Mouse (Mus musculus) stomach, embryonic 15.5 days (tissue): Measurements from ENCODE around the gene Dlat. TPM values are rescaled to one million over a fixed set of nuclear protein-coding genes. Genes with fewer than 3 reads are reported as not detected.
A peak's percentile ranks its signal among the peaks of the same experiment; 100 is the strongest.

Experiments used
- ATAC-seq: fragments of 200-750 bp; cut with Nextera tagmentation; 2 replicates; pipeline ENCODE4 v1.8.0; 2017; ENCODE audit warnings: low read depth, moderate number of reproducible peaks, moderate TSS enrichment; ENCODE audit not compliant: insufficient read depth, low FRiP score
- H3K27ac ChIP-seq: fragments of 300-500 bp; sonication (generic); 2 replicates; pipeline ENCODE4 v1.5.1; 2015; ENCODE audit warnings: mild to moderate bottlenecking, inconsistent platforms
- H3K27me3 ChIP-seq: fragments of 300-500 bp; sonication (generic); replicated peaks from 2 replicates; pipeline ENCODE4 v1.6.1; 2015; ENCODE audit warnings: inconsistent platforms
- H3K36me3 ChIP-seq: fragments of 300-500 bp; sonication (generic); 2 replicates; pipeline ENCODE4 v1.6.1; 2015; ENCODE audit warnings: inconsistent platforms
- H3K4me1 ChIP-seq: fragments of 300-500 bp; sonication (generic); 2 replicates; pipeline ENCODE4 v1.6.1; 2015; ENCODE audit warnings: inconsistent platforms
- H3K4me2 ChIP-seq: fragments of 300-500 bp; sonication (generic); 2 replicates; pipeline ENCODE4 v1.6.1; 2015; ENCODE audit warnings: mild to moderate bottlenecking, inconsistent platforms
- H3K4me3 ChIP-seq: fragments of 300-500 bp; sonication (generic); replicated peaks from 2 replicates; pipeline ENCODE4 v1.5.1; 2015; ENCODE audit warnings: inconsistent platforms
- H3K9ac ChIP-seq: fragments of 300-500 bp; sonication (generic); 2 replicates; pipeline ENCODE4 v1.6.1; 2015; ENCODE audit warnings: inconsistent platforms
- H3K9me3 ChIP-seq: fragments of 300-500 bp; sonication (generic); 2 replicates; pipeline ENCODE4 v1.6.1; 2016; ENCODE audit warnings: inconsistent platforms
- WGBS: fragments of 180-500 bp; shearing (Covaris S2); methylation state at CpG from one replicate; pipeline ENCODE4 v1.1.7; 2015; 5-methylcytosine and 5-hydroxymethylcytosine counted together
- polyA plus RNA-seq: library from polyadenylated mRNA; unstranded; fragments of >200 nt; fragmentation: Nextera tagmentation; extraction: Ambion mirVana; gene quantifications from 2 replicates; pipeline ENCODE4 v1.2.1, GENCODE M21; 2015

Gene Dlat
- polyA plus RNA-seq, 1 experiment from 2014 or later, result 42.9 TPM

DNA sequence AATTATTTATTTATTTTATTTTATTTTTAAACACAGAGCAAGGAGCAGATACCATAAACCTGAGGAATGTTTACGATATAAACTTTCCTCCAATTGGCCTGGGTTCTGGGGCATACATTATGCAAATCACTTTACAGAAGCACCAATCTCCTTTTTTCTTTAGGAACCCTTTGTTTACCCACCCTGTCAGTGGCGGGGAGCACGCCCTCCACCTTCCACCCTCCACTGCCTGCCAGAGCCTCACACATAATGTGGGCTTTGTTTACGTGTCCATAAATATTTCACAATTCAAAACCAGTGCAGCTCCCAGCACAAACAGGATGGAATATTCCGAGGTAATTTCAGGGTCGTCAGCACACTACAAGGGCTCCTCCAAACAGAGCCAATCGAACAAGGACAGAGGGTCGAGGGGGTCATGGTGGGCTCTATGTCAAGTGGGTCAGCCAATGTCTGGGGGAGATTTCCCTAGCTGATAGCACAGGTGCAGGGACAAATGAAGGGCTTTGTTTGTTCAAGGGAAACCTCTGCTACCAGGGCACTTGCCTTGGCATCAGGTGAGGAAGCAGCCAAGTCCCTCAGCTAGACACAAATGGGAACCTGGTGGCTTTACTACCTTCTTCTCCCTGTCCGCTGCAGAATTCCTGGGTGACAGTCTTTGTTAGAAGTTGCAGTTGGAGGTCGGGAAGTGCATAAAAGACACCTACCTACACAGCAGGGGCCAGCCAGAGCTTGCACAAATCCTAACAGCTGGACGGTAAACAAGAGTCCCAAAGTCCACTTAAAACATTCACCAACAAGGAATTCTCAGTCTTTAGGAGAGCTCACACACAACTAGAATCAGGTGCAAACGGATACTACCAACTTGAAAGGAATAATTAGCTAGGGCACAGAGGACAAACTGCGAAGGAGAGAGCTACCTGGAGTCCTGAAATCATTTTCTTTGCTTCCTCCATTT is 33.3 kb upstream of the Dlat start:
- Histone ChIP-seq H3K4me2 (peak overlapping the region; percentile 38), H3K4me1 (peaks cover 6% of the 10 kb centered on the region; the same call in 1 of the 2 replicates), H3K9ac (no peak overlapping the region), H3K4me3 (peak overlapping the region; percentile 17), H3K27me3 (no peaks in the 10 kb centered on the region), H3K27ac (0 out of 2 replicates have a peak overlapping the region, but pooled peaks have one; percentile 3), H3K36me3 (no peaks in the 10 kb centered on the region), H3K9me3 (no peaks in the 10 kb centered on the region)
- ATAC-seq, result peak; percentile 67; the same call in 1 of the 2 replicates
- 25% methylated on average over 13 of the region's 13 CpGs for WGBS

DNA sequence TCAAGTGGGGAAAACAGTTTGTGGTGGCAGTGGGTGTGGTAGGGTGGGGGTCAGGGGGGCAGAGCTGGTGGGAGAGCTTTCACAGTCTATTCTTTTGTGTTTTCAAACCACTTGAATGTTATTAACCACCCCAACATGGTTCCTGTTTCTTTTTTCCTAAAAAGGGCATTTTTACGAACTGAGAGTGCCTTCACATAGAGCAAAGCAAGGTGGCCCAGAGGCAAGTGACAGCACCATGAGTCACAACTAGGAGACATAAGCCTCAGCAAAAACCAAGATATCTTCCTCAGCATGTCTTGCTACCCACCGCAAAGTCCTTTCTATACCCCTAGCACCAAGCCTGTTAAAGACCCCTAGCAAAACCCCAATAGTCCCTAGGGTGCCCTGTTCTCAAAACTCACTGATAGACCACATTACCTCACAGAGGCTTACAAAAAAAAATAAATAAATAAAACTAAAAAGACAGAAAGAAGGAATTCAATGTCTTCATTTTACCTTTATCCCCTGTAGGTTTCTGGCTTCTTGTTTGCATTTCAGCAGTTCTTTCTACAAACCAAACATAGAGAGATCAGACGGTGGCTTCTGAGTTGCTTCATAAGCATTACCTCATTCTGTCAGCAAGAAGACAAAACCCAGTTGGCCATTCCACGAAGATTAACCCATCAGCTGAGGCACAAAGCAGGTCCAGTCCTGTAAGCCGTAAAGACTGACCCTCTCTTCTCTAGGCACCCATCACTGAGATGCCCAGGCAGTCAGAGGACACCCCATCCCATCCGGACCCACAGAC is 27.5 kb upstream of the Dlat start:
- Histone ChIP-seq H3K27ac (no peak overlapping the region), H3K4me3 (no peak overlapping the region), H3K9ac (no peak overlapping the region), H3K9me3 (no peaks in the 10 kb centered on the region), H3K27me3 (no peaks in the 10 kb centered on the region), H3K4me1 (no peaks in the 10 kb centered on the region), H3K4me2 (no peak overlapping the region), H3K36me3 (no peaks in the 10 kb centered on the region)
- no peak for ATAC-seq
- WGBS, result 62% methylated on average over 6 of the region's 6 CpGs

DNA sequence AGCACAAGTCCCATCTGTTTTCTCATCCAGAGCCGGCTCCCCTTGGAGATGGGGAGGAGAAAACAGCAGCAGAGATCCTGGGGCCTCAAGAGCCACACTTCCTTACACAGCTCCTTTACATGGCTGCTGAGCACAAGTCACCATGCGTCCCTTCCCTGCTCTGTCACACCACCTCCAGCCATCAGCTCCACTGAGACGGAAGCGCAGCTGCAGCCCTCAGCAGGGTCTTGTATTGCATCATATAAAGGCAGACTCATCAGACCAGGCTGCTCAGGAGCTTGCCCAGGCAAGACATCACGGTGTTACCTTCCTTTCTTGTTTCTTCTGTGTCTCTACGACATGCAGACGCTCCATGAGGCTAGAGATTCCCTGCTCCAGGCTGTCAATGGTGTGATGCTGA is 22.1 kb upstream of the Dlat start:
- Histone ChIP-seq H3K4me3 (no peak overlapping the region), H3K9ac (no peak overlapping the region), H3K4me2 (no peak overlapping the region), H3K27ac (no peak overlapping the region), H3K4me1 (no peaks in the 10 kb centered on the region), H3K9me3 (no peaks in the 10 kb centered on the region), H3K36me3 (no peaks in the 10 kb centered on the region), H3K27me3 (no peaks in the 10 kb centered on the region)
- no peak for ATAC-seq
- WGBS, result 71% methylated on average over 7 of the region's 7 CpGs

DNA sequence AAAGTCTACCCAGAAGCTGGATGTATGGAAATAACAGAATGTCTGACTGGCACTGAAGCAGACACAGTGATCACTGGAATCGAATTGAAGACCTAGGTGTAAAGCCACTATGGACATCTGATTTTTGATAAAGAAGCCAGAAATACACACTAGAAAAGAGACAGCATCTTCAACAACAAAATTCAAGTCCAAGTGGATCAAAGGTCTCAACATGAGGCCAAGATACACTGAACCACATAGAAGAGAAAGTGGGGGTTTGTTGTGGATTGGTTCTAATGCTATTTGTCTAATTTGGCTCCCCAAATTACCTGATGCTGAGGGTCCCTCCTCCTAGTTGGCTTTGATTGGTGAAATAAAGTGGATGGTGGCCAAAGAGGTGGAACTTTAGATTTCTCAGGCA is 19.8 kb upstream of the Dlat start:
- 93% methylated on average over 1 of the region's 1 CpGs for WGBS
- ATAC-seq, result no peak

DNA sequence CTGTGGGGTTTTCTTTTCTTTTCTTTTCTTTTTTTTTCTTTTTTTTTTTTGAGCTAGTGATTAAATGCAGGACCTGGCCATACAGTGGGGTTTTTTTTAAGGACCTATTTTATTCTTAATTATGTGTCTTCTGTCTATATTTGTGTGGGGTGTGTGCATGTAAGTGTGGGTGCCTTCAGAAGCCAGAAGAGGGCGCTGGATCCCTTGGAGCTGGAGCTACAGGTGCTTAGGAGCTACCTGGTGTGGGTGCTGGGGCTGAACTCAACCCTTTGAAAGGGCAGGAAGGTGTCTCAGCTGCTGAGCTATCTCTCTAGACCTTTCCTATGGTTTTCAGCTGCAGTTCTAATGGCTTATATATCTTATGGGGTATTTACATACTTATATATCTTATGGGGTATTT is 15.2 kb upstream of the Dlat start:
- H3K9ac ChIP-seq, result no peak overlapping the region
- no peaks in the 10 kb centered on the region for H3K4me1 ChIP-seq
- 17% methylated on average over 1 of the region's 1 CpGs for WGBS
- H3K27ac ChIP-seq, result no peak overlapping the region
- H3K9me3 ChIP-seq, result no peaks in the 10 kb centered on the region
- no peaks in the 10 kb centered on the region for H3K36me3 ChIP-seq
- no peak for ATAC-seq
- no peak overlapping the region for H3K4me3 ChIP-seq
- H3K27me3 ChIP-seq, result no peaks in the 10 kb centered on the region
- H3K4me2 ChIP-seq, result no peak overlapping the region

More for the DNA sequence above, 19.8 kb upstream of the Dlat start:
- Histone ChIP-seq H3K9ac (no peak overlapping the region), H3K36me3 (no peaks in the 10 kb centered on the region), H3K27ac (no peak overlapping the region), H3K4me1 (no peaks in the 10 kb centered on the region), H3K9me3 (no peaks in the 10 kb centered on the region), H3K27me3 (no peaks in the 10 kb centered on the region), H3K4me2 (no peak overlapping the region), H3K4me3 (no peak overlapping the region)

DNA sequence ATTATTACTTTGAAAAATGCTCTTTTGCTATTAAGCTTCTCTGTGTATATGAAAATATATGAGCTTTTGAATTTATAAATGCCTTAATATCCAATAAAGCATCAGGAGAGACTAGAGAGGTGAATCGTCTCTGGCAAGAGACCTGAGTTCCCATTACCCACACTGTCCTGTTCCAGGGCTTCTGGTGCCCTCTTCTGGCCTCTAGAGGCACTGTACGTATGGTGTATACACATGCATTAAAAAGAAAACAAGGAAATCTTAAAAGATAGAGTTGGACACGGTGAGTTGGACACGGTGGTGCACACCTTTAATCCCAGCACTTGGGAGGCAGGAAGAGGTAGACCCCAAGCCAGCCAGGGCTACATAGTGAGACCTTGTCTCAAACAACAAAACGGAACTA is 11.1 kb upstream of the Dlat start:
- Histone ChIP-seq H3K27me3 (no peaks in the 10 kb centered on the region), H3K9ac (no peak overlapping the region), H3K4me1 (no peaks in the 10 kb centered on the region), H3K4me2 (no peak overlapping the region), H3K27ac (no peak overlapping the region), H3K9me3 (no peaks in the 10 kb centered on the region), H3K4me3 (no peak overlapping the region), H3K36me3 (peaks cover 2% of the 10 kb centered on the region; the same call in 1 of the 2 replicates)
- ATAC-seq, result peak; percentile 58; the same call in 1 of the 2 replicates
- 33% methylated on average over 5 of the region's 5 CpGs for WGBS

DNA sequence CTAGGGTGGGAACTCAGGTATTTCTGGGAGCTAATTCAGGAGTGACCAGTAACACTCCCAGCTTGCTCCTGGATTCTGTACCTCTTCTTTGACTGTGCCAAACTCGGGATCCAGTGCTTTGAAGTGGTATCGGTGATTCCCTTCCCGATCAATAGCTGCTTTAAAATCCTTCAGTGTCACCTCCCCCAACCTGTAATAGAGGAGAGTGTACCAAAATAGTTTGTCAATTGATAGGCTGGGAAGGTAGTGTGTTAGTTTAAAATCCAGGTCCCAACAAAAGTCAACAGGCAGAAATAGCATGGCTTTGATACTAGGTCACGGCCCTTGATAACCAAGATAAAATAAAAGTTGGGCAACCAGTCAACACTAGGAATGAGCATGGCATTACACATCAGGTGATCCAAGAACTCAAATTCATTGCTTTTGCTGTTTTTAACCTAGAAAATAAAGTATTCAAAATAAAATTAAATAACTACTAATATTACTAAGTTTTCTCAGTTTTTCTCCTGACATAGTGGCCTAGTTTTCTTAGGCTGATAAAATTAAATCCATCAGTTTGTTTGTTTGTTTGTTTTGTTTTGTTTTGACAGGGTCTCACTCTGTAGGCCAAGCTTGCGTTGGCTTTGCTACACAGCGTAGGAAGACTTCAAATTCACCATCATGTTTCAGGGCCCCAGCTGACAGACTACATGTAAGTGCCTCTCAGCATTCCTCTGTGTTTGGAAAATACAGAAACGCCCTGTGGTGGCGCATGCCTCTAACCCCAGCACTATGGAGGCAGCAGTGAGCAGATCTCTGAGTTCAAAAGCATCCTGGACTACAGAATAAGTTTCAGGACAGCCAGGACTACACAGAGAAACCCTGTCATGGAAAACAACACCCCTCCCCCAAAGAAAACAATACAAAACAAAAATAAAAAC is 8.3 kb upstream of the Dlat start:
- Histone ChIP-seq H3K36me3 (peaks cover 2% of the 10 kb centered on the region; the same call in 1 of the 2 replicates), H3K9me3 (no peaks in the 10 kb centered on the region), H3K4me1 (no peaks in the 10 kb centered on the region), H3K27ac (no peak overlapping the region), H3K27me3 (no peaks in the 10 kb centered on the region), H3K4me3 (no peak overlapping the region), H3K4me2 (no peak overlapping the region), H3K9ac (no peak overlapping the region)
- ATAC-seq, result 0 out of 2 replicates have a peak, but pooled peaks have one; percentile 22
- WGBS, result 72% methylated on average over 8 of the region's 8 CpGs

DNA sequence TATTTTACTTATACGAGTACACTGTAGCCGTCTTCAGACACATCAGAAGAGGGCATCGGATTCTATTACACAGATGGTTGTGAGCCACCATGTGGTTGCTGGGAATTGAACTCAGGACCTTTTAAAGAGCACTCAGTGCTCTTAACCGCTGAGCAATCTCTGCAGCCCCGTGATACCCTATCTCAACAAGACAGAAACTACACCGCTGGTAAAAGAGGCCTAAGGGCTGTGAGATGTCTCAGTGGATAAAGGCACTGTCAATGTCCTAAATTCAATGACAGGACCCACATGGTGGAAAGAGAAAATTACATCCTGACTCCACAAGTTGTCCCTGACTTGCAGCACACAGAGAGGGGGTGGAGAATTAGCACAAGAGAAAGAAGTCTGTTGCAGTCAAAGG is 6.9 kb upstream of the Dlat start:
- Histone ChIP-seq H3K9ac (no peak overlapping the region), H3K4me2 (no peak overlapping the region), H3K27ac (no peak overlapping the region), H3K27me3 (no peaks in the 10 kb centered on the region), H3K4me3 (no peak overlapping the region), H3K9me3 (no peaks in the 10 kb centered on the region), H3K4me1 (no peaks in the 10 kb centered on the region), H3K36me3 (peaks cover 2% of the 10 kb centered on the region; the same call in 1 of the 2 replicates)
- no peak for ATAC-seq
- WGBS, result 84% methylated on average over 6 of the region's 6 CpGs

DNA sequence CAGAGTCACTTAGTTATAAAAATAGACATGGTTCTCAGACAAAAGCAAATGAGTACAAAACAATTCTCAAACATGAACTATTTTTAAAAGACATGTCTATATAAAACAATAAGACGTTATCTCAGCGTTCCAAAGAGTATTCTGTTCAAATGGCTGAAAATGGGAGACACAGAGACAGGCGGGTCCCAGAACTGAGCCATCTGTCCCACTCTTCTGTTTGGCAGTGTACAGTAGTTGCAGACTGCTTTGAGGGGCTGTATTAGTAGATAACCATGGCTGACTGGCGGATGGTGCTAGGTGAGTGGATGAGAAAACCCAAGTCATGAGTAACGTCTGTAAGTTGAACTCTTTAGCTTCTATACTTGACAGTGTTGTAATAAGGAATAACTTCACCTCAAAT is 5.2 kb upstream of the Dlat start:
- no peak for ATAC-seq
- no peak overlapping the region for H3K27ac ChIP-seq
- H3K27me3 ChIP-seq, result no peaks in the 10 kb centered on the region
- peaks cover 2% of the 10 kb centered on the region; the same call in 1 of the 2 replicates for H3K36me3 ChIP-seq
- no peaks in the 10 kb centered on the region for H3K9me3 ChIP-seq
- no peak overlapping the region for H3K4me3 ChIP-seq
- H3K9ac ChIP-seq, result no peak overlapping the region
- no peak overlapping the region for H3K4me2 ChIP-seq
- WGBS, result 88% methylated on average over 5 of the region's 5 CpGs
- no peaks in the 10 kb centered on the region for H3K4me1 ChIP-seq

DNA sequence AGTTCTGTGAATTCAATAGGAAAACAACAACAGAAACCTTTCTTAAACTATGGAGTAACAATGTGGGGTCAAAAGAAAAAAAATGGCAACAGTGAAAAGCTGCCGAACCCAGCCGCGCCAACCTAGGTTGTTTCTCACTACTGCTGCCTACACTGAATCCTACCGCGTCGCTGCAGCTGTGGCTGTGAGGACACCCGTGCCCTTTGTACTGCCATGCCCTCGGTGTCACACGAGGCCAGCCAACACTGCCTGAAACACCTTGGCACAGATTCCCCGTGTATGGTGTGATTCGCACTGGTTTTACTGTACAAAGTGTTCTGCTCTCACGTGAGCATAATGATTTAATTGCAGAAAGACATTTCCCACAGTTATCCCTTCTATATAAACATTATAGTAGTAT is 851 bp upstream of the Dlat start:
- 20% methylated on average over 12 of the region's 12 CpGs for WGBS
- Histone ChIP-seq H3K9me3 (no peaks in the 10 kb centered on the region), H3K27ac (no peak overlapping the region), H3K9ac (no peak overlapping the region), H3K4me2 (peak overlapping the region; percentile 67), H3K4me1 (peaks cover 8% of the 10 kb centered on the region), H3K36me3 (no peaks in the 10 kb centered on the region), H3K4me3 (peak overlapping the region; percentile 85), H3K27me3 (no peaks in the 10 kb centered on the region)
- ATAC-seq, result no peak

DNA sequence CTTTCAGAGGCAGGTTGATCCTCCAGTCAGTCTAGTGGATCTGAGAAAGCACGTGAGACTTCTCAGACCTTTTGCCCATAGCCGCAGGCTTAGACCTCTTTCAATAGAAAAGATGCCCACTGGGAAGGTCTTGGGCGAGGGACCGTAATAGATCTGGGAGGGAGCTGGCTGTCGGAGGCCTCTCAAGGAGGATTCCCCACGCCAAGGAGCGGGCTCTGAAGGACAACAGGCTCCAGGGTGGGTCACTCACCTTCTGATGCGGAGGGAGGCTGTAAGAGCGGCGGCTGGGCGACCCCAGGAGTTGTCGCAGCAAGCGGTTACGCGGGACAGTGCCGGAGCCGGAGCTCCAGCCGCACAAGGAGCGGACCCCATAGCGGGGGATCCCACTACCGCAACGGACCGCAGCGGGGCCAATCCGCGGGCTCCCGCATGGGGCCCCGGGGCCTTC is 615 bp downstream of the Dlat start:
- H3K4me1 ChIP-seq, result peaks cover 8% of the 10 kb centered on the region
- no peaks in the 10 kb centered on the region for H3K27me3 ChIP-seq
- ATAC-seq, result no peak; the same call in 1 of the 2 replicates
- WGBS, result under 1% methylated on average over 28 of the region's 28 CpGs
- H3K4me3 ChIP-seq, result peak overlapping the region; percentile 85
- H3K9ac ChIP-seq, result peak overlapping the region; percentile 80
- H3K9me3 ChIP-seq, result no peaks in the 10 kb centered on the region
- peak overlapping the region; percentile 67 for H3K4me2 ChIP-seq
- peak overlapping the region; percentile 89 for H3K27ac ChIP-seq
- 0 out of 2 replicates have a peak, but pooled peaks cover 3% of the 10 kb centered on the region for H3K36me3 ChIP-seq
